Mouse (Mus musculus) ovary, adult 18-20 months (tissue): Measurements from ENCODE around the gene Ndufb11.

Experiments
- DNase-seq: peaks from one replicate; pipeline ENCODE4 v3.0.0; 2022; ENCODE audit warnings: low spot score, mixed read lengths

Ndufb11 gene

GRCm38 (mm10) chrX:20617176-20617902, at the start of gene Ndufb11, which contains the start of gene Rbm10:
Gene Ndufb11, minus strand, starts transcription at chrX:20617619.
Gene Rbm10, plus strand, starts transcription at chrX:20617503.
- peak; percentile 81 for DNase-seq

- DNase-seq = no peak
These were observed 46.0 kb upstream of the Ndufb11 start for GRCm38 (mm10) chrX:20663444-20663790.

- peak; percentile 78 for DNase-seq
These were observed 45.5 kb upstream of the Ndufb11 start for GRCm38 (mm10) chrX:20662716-20663443.

GRCm38 (mm10) chrX:20662317-20662715, 44.9 kb upstream of the Ndufb11 start:
- DNase-seq = no peak

- no peak for DNase-seq
These were observed 41.5 kb upstream of the Ndufb11 start for GRCm38 (mm10) chrX:20658891-20659406.

- DNase-seq = peak; percentile 68
These were observed 40.7 kb upstream of the Ndufb11 start, which contains the start of gene Uba1 for GRCm38 (mm10) chrX:20658026-20658652. Gene Uba1, plus strand, starts transcription at chrX:20658326.

GRCm38 (mm10) chrX:20657593-20657992, 40.2 kb upstream of the Ndufb11 start:
- DNase-seq = no peak

GRCm38 (mm10) chrX:20644780-20645179, 27.4 kb upstream of the Ndufb11 start:
- peak; percentile 12 for DNase-seq

GRCm38 (mm10) chrX:20638141-20638540, 20.7 kb upstream of the Ndufb11 start:
- DNase-seq = no peak

- DNase-seq = no peak
These were observed 532 bp upstream of the Ndufb11 start for GRCm38 (mm10) chrX:20617903-20618399.

GRCm38 (mm10) chrX:20616861-20617175, 601 bp downstream of the Ndufb11 start:
- DNase-seq = no peak

- no peak for DNase-seq
These were observed 8.9 kb downstream of the Ndufb11 start for GRCm38 (mm10) chrX:20608500-20608899.

- DNase-seq = no peak
These were observed 29.5 kb downstream of the Ndufb11 start for GRCm38 (mm10) chrX:20587968-20588367.

GRCm38 (mm10) chrX:20573927-20574326, 43.5 kb downstream of the Ndufb11 start:
- DNase-seq = no peak

- no peak for DNase-seq
These were observed 44.7 kb downstream of the Ndufb11 start for GRCm38 (mm10) chrX:20572683-20573082.

- peak; percentile 47 for DNase-seq
These were observed 46.4 kb downstream of the Ndufb11 start for GRCm38 (mm10) chrX:20571024-20571423.
